Mouse (Mus musculus) testis, adult 2 months (tissue): ENCODE measurements around the gene Eif2ak4.

Experiments used
- CTCF ChIP-seq: fragments of 200-500 bp; IDR thresholded peaks from 2 replicates; pipeline ENCODE4 v1.5.1; 2012; ENCODE audit warnings: low read depth, mild to moderate bottlenecking, inconsistent platforms, low read length, moderate library complexity; ENCODE audit not compliant: control insufficient read depth, insufficient read depth, insufficient replicate concordance
- POLR2A ChIP-seq: fragments of 200-500 bp; IDR thresholded peaks from 2 replicates; pipeline ENCODE4 v1.6.1; 2012; ENCODE audit warnings: low read depth, mild to moderate bottlenecking, inconsistent platforms, low read length, moderate library complexity; ENCODE audit not compliant: control insufficient read depth

GRCm38 (mm10) chr2:118391201-118391600, 2.8 kb downstream of the Eif2ak4 start:
- no peak for TF ChIP-seq POLR2A
- TF ChIP-seq CTCF = no peak
